Comparison of ENCODE assay signal across 18 mouse cellular contexts in the genomic region with DNA sequence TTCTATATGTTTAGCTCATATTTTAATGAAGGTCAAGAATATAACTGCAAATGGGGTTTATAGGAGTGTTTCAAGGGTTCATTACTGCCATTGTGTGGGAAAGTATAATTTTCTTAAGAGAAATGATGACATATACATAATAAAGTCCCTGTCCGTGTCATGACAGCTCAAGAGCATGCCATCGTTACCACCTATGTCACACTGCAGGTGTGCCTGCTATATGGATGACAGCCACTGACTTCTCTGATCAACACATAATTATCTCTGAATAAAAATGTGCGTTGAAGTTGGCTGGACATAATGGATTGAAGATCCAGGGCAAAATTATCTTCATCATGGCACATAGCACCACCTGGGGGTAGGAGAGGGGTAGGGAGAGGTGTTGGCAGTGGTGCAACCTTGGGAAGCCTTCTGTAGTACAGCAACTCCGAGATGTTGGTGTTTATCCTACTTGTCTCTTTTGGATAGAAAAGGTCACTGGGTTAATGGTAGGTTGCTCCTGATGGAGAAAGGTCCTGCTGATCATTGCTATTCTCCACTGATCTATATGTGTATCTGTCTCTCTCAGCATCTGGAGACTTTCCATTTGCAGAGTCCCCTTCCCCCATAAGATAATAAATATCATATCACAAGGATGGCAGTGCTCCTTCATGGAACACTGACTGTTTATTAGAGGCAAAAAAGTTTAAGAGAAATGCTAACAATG.
DNase-seq lines count a peak whose midpoint lies in the region; ATAC-seq lines count a peak whose summit lies in the region.
"Had no signal": no experiment of that assay in that cellular context is flagged by ENCODE, and none has a peak within 500 bp of the region (broad histone marks: within the 10 kb centered on the region; RNA-seq: fewer than 3 reads in every experiment).

No protein-coding gene starts in this region.

- peak; percentile 10 for DNase-seq in hindbrain, embryonic 11.5 days (ENCODE audit: low spot score)
- DNase-seq in hindbrain, embryonic 10.5 days (ENCODE audit: low spot score): no peak
- peak; percentile 29 for DNase-seq in neural tube, embryonic 11.5 days (ENCODE audit: low spot score)
- DNase-seq in neural tube, embryonic 10.5 days (ENCODE audit: extremely low spot score, low spot score): no peak
- DNase-seq in hindbrain, embryonic 14.5 days (ENCODE audit: low spot score): no peak
- DNase-seq in natural killer cell, adult 2 months (ENCODE audit: low spot score in 2 of 2): no peak
- DNase-seq: adrenal gland, adult 8-10 months; cerebellum, adult 9-10 months; gastrocnemius, adult 2 months; heart, adult 11 months; liver, embryonic 13.5 days; right cerebral cortex, postnatal 14 days; thymus, postnatal 4 days had no signal

- H3K4me3 ChIP-seq in hindbrain, embryonic 11.5 days (ENCODE audit: low read depth, low read length): no peak overlapping the region
- no peak overlapping the region for H3K4me3 ChIP-seq in hindbrain, embryonic 10.5 days
- H3K4me3 ChIP-seq in neural tube, embryonic 11.5 days (ENCODE audit: low read depth, low read length): no peak overlapping the region
- no peak overlapping the region for H3K4me3 ChIP-seq in hindbrain, embryonic 14.5 days (replicated peaks; ENCODE audit: low read length)
- H3K4me3 ChIP-seq: embryonic facial prominence, embryonic 12.5 days; gastrocnemius, adult 2 months; left cerebral cortex, adult 2 months; liver, embryonic 13.5 days; megakaryocyte, embryonic 14.5 days had no signal

- H3K9ac ChIP-seq in hindbrain, embryonic 11.5 days (ENCODE audit: low read depth, low read length): no peak overlapping the region
- no peak overlapping the region for H3K9ac ChIP-seq in neural tube, embryonic 11.5 days (ENCODE audit: low read length)
- no peak overlapping the region for H3K9ac ChIP-seq in hindbrain, embryonic 14.5 days
- H3K9ac ChIP-seq: embryonic facial prominence, embryonic 12.5 days; liver, embryonic 13.5 days had no signal

- H3K4me2 ChIP-seq in hindbrain, embryonic 11.5 days (replicated peaks; ENCODE audit: low read depth, low read length): no peak overlapping the region; the same call in 1 of the 2 replicates
- no peak overlapping the region for H3K4me2 ChIP-seq in neural tube, embryonic 11.5 days (ENCODE audit: low read depth)
- no peak overlapping the region for H3K4me2 ChIP-seq in hindbrain, embryonic 14.5 days (replicated peaks)
- H3K4me2 ChIP-seq: embryonic facial prominence, embryonic 12.5 days; liver, embryonic 13.5 days had no signal

- H3K9me3 ChIP-seq in hindbrain, embryonic 11.5 days (ENCODE audit: control insufficient read depth, low read length): no peaks in the 10 kb centered on the region
- H3K9me3 ChIP-seq in hindbrain, embryonic 10.5 days: no peaks in the 10 kb centered on the region
- H3K9me3 ChIP-seq in neural tube, embryonic 11.5 days (ENCODE audit: control insufficient read depth, low read length): no peaks in the 10 kb centered on the region
- no peaks in the 10 kb centered on the region for H3K9me3 ChIP-seq in hindbrain, embryonic 14.5 days (ENCODE audit: control insufficient read depth, low read length)
- H3K9me3 ChIP-seq: embryonic facial prominence, embryonic 12.5 days; liver, embryonic 13.5 days had no signal

- no peaks in the 10 kb centered on the region for H3K36me3 ChIP-seq in hindbrain, embryonic 11.5 days (ENCODE audit: control insufficient read depth, insufficient read depth, low read length)
- H3K36me3 ChIP-seq in hindbrain, embryonic 10.5 days: no peaks in the 10 kb centered on the region
- H3K36me3 ChIP-seq in neural tube, embryonic 11.5 days (ENCODE audit: control insufficient read depth, insufficient read depth, low read length): no peaks in the 10 kb centered on the region
- no peaks in the 10 kb centered on the region for H3K36me3 ChIP-seq in hindbrain, embryonic 14.5 days (replicated peaks; ENCODE audit: control insufficient read depth, insufficient read depth)
- H3K36me3 ChIP-seq: embryonic facial prominence, embryonic 12.5 days; liver, embryonic 13.5 days had no signal

- H3K27me3 ChIP-seq in hindbrain, embryonic 11.5 days (ENCODE audit: control insufficient read depth, insufficient read depth, low read length): no peaks in the 10 kb centered on the region
- no peaks in the 10 kb centered on the region for H3K27me3 ChIP-seq in hindbrain, embryonic 10.5 days (ENCODE audit: insufficient read depth, poor library complexity, severe bottlenecking)
- no peaks in the 10 kb centered on the region for H3K27me3 ChIP-seq in neural tube, embryonic 11.5 days (ENCODE audit: control insufficient read depth, insufficient read depth, low read length)
- H3K27me3 ChIP-seq in hindbrain, embryonic 14.5 days (ENCODE audit: control insufficient read depth, insufficient read depth, low read length): no peaks in the 10 kb centered on the region
- H3K27me3 ChIP-seq: embryonic facial prominence, embryonic 12.5 days; liver, embryonic 13.5 days; megakaryocyte, embryonic 14.5 days had no signal

- H3K4me1 ChIP-seq in hindbrain, embryonic 11.5 days (replicated peaks; ENCODE audit: control insufficient read depth, insufficient read depth, low read length): no peaks in the 10 kb centered on the region
- H3K4me1 ChIP-seq in hindbrain, embryonic 10.5 days (replicated peaks): 0 out of 2 replicates have a peak, but pooled peaks cover 5% of the 10 kb centered on the region
- H3K4me1 ChIP-seq in neural tube, embryonic 11.5 days (ENCODE audit: control insufficient read depth, insufficient read depth, low read length): no peaks in the 10 kb centered on the region
- H3K4me1 ChIP-seq in hindbrain, embryonic 14.5 days (replicated peaks; ENCODE audit: control insufficient read depth, insufficient read depth, low read length): no peaks in the 10 kb centered on the region
- H3K4me1 ChIP-seq: embryonic facial prominence, embryonic 12.5 days; liver, embryonic 13.5 days; megakaryocyte, embryonic 14.5 days had no signal

- ATAC-seq in hindbrain, embryonic 11.5 days (ENCODE audit: low FRiP score): peak; percentile 78
- peak; percentile 63 for ATAC-seq in neural tube, embryonic 11.5 days (ENCODE audit: insufficient read depth, low FRiP score, low TSS enrichment)
- ATAC-seq in hindbrain, embryonic 14.5 days (ENCODE audit: low FRiP score): peak; percentile 62
- no peak for ATAC-seq in CD4-positive, CD25-positive, alpha-beta regulatory T cell, adult 4 months
- ATAC-seq: inflammation-experienced regulatory T-cells, adult 6 months had no signal

- 69% methylated on average over 4 of the region's 4 CpGs for WGBS in hindbrain, embryonic 11.5 days
- WGBS in hindbrain, embryonic 10.5 days: 85% methylated on average over 4 of the region's 4 CpGs
- WGBS in neural tube, embryonic 11.5 days: 64% methylated on average over 4 of the region's 4 CpGs
- WGBS in hindbrain, embryonic 14.5 days: 49% methylated on average over 4 of the region's 4 CpGs

- H3K27ac ChIP-seq in hindbrain, embryonic 11.5 days (ENCODE audit: low read depth, low read length): no peak overlapping the region
- H3K27ac ChIP-seq in hindbrain, embryonic 10.5 days: no peak overlapping the region
- H3K27ac ChIP-seq in neural tube, embryonic 11.5 days (ENCODE audit: low read depth, low read length): no peak overlapping the region
- H3K27ac ChIP-seq in hindbrain, embryonic 14.5 days: no peak overlapping the region
- H3K27ac ChIP-seq: embryonic facial prominence, embryonic 12.5 days; gastrocnemius, adult 2 months; left cerebral cortex, adult 2 months; liver, embryonic 13.5 days had no signal

Comparison
In these comparisons a context has a peak if more than half of its experiments do, and no peak if none do; other contexts are left out.
1. DNase-seq: peak in hindbrain, embryonic 11.5 days (single experiment) and neural tube, embryonic 11.5 days (single experiment); none in hindbrain, embryonic 10.5 days (single experiment), neural tube, embryonic 10.5 days (single experiment), hindbrain, embryonic 14.5 days (single experiment) and natural killer cell, adult 2 months (0 of 2).